ENCODE assay signal across 10 mouse cellular contexts in the genomic region with DNA sequence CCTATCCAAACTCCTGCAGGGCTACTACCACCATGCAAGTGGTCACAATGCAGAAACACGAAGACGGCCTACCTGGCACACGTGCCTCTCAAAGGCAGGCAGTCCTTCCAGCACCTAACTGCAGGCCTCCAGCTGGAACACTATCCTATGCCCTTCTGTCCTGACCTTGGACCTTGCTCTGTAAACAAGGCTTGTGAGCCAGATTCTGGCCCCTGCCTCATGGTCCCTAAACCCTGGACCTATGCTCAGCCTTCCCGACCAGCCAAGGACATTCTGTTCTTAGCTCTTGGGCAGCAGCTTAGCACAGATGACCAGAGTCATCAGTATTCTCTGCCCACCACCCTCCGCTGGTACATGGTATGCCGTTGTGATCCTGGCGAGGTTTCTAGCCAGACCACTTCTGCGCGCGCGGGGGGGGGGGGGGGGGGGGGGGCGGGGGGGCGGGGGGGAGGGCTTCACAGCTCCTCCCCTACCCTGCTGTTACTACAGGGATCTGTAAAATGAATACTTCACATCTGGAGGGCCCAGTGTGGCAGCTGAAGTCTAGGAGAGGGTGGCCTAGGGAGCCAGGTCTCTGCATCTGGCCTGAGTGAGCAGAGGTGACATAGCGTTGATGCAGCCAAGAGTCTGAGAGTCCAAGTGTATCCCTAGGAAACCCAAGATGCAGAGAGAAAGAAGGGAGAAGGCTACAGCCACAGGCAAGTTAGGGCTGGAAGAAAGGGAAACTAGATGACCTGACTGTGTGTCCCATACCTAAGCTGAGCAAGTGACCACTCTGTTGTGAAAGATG.
A peak's percentile ranks its signal among the peaks of the same experiment; 100 is the strongest.
DNase-seq lines count a peak whose midpoint lies in the region; ATAC-seq lines count a peak whose summit lies in the region.
"Had no signal": no experiment of that assay in that cellular context is flagged by ENCODE, and none has a peak within 500 bp of the region (broad histone marks: within the 10 kb centered on the region; RNA-seq: fewer than 3 reads in every experiment).

No protein-coding gene starts in this region.

- H3K27ac ChIP-seq in heart, embryonic 10.5 days = peak overlapping the region; percentile 83
- H3K27ac ChIP-seq: neural tube, embryonic 15.5 days had no signal

- H3K27me3 ChIP-seq in heart, embryonic 10.5 days (ENCODE audit: insufficient read depth, poor library complexity, severe bottlenecking) = no peaks in the 10 kb centered on the region; the same call in 1 of the 2 replicates
- H3K27me3 ChIP-seq: neural tube, embryonic 15.5 days had no signal

- WGBS in heart, embryonic 10.5 days = 58% methylated on average over 8 of the region's 14 CpGs

- H3K36me3 ChIP-seq in heart, embryonic 10.5 days = peaks cover 16% of the 10 kb centered on the region; the same call in 1 of the 2 replicates
- H3K36me3 ChIP-seq: neural tube, embryonic 15.5 days had no signal

- H3K9me3 ChIP-seq in heart, embryonic 10.5 days = no peaks in the 10 kb centered on the region
- H3K9me3 ChIP-seq: neural tube, embryonic 15.5 days had no signal

- no peak for ATAC-seq in megakaryocyte, adult 5-6 weeks (ENCODE audit: poor library complexity, severe bottlenecking)

- DNase-seq in adrenal gland, postnatal 10 days = peak; percentile 69
- no peak for DNase-seq in adrenal gland, adult 18-20 months (ENCODE audit: low spot score in 2 of 2)
- DNase-seq in heart, embryonic 10.5 days (ENCODE audit: low spot score) = no peak
- peak; percentile 90 for DNase-seq in kidney, postnatal 14 days
- DNase-seq in lung, postnatal 10 days = peak; percentile 78
- no peak for DNase-seq in urinary bladder, postnatal 14 days (ENCODE audit: low spot score)
- DNase-seq in frontal cortex, adult 2 months (ENCODE audit: extremely low spot score in 1 of 2, low spot score in 1 of 2) = no peak
- DNase-seq: cerebellum, adult 9-10 months had no signal

- peaks cover 68% of the 10 kb centered on the region for H3K4me1 ChIP-seq in heart, embryonic 10.5 days

- H3K4me3 ChIP-seq in heart, embryonic 10.5 days = no peak overlapping the region
- H3K4me3 ChIP-seq: neural tube, embryonic 15.5 days had no signal

Comparison
In these comparisons a context has a peak if more than half of its experiments do, and no peak if none do; other contexts are left out.
1. DNase-seq: peak in adrenal gland, postnatal 10 days (single experiment), kidney, postnatal 14 days (single experiment) and lung, postnatal 10 days (single experiment); none in adrenal gland, adult 18-20 months (0 of 2), heart, embryonic 10.5 days (single experiment), urinary bladder, postnatal 14 days (single experiment) and frontal cortex, adult 2 months (0 of 2).